Mouse (Mus musculus) ES-E14 (cell line): Measurements from ENCODE around the gene Prickle2.

Experiments
- CHD2 ChIP-seq: IDR thresholded peaks from 2 replicates; pipeline ENCODE4 v1.6.1; 2014; ENCODE audit warnings: mild to moderate bottlenecking, low read depth, low read length, inconsistent platforms
- HCFC1 ChIP-seq: IDR thresholded peaks from 2 replicates; pipeline ENCODE4 v1.6.1; 2012; ENCODE audit warnings: low read length, inconsistent platforms, borderline replicate concordance; ENCODE audit not compliant: insufficient read depth
- MAFK ChIP-seq: IDR thresholded peaks from 2 replicates; pipeline ENCODE4 v1.6.1; 2014; ENCODE audit warnings: mild to moderate bottlenecking, low read depth, low read length, inconsistent platforms; ENCODE audit not compliant: insufficient read depth

- TF ChIP-seq HCFC1 (no peak), CHD2 (no peak), MAFK (no peak)
Measured at GRCm38 (mm10) chr6:92509712-92510111, 196.2 kb downstream of the Prickle2 start.
